Mouse (Mus musculus) cerebellum, postnatal 14 days (tissue): ENCODE results near the gene Tpst1.

Experiments used
- DNase-seq, 2 experiments: peaks; one replicate each; pipeline ENCODE4 v3.0.0; 2021; ENCODE audit warnings: mixed read lengths in 2 of 2

Tpst1 gene

GRCm38 (mm10) chr5:130145961-130146360, 72.8 kb downstream of the Tpst1 start:
- DNase-seq = peak in 1 of 2 experiments; percentile 17

- no peak for DNase-seq
Measured at GRCm38 (mm10) chr5:130149726-130150310, 76.7 kb downstream of the Tpst1 start.

DNA sequence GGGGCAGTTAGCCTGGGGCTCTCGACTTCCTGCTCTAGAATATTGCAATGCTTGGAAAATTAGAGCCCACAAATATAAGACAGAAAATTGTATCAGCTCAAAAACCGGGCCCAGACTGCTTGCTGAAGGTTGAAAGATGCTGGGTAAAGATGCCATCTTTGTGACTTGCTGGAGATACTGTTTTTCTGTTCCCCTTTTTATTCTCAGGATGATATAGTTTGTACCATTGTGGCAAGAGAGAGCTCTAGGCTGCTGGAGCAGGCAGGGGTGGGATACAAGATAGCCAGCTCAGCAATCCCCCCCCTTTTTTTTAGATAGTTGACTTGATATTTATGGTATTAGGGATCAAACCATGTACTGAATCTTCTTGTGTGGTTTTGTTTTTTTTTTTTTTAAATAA, 81.2 kb downstream of the Tpst1 start:
- no peak for DNase-seq

DNA sequence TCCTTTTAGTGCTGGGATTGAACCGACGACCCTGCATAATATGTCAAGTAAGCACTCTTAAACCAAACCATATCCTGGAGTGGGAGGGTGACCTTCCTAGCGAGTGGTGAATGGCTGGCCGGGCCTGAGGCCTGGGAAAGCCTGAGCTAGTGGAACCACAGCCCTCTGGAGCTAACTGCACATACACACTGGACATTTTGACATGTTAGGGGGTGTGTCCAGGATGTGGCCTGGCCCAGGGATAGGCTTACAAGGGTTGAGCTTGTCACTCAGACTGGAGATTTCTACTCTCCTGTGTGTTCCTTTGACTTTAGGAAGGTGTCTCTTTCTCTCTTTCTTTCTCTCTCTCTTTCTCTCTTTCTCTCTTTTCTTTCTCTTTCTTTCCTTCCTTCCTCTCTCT, 85.4 kb downstream of the Tpst1 start:
- DNase-seq = no peak

- no peak for DNase-seq
Measured at GRCm38 (mm10) chr5:130159761-130160201, 86.7 kb downstream of the Tpst1 start.

- peak; percentile 84 to 92 for DNase-seq
Measured at GRCm38 (mm10) chr5:130163670-130164069, 90.5 kb downstream of the Tpst1 start.

- no peak for DNase-seq
Measured at GRCm38 (mm10) chr5:130165213-130165612, 92.1 kb downstream of the Tpst1 start.

- no peak for DNase-seq
Measured at GRCm38 (mm10) chr5:130169109-130169508, 96.0 kb downstream of the Tpst1 start.

DNA sequence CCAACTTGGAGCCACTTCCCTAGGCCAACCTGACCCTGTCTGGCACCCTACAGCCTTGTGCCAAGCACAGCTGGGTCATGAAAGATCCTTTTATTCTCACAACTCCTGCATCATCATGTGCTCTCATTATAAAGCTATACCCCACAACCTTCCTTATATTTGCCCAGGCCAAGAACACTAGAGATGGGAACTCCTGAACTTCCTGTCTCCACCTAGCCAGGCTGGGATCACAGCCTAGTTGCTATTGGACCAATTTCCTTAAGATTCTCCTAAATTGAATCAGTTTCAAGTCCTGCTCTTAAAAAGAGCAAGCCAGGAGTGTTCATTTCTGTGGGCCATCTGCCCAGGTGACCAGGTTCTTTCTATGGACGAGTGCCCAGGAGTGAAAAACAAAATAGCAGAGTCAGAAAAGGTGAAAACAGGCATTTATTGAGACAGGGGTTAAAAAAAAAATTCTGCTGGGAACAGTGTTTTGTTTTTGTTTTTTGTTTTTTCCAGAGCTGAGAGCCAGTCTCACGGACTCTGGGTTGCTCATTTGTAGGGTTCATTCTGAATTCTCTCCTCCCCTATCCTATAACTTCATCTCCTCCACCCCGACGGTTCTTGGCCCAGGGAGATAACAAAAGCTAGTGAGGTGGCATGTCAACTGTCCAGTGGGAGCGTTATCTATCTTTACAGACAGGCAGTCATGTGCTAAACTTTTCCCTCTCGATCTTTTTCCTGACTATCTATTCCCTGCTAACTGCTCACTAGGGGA, 97.7 kb downstream of the Tpst1 start:
- peak; percentile 19 to 26 for DNase-seq

DNA sequence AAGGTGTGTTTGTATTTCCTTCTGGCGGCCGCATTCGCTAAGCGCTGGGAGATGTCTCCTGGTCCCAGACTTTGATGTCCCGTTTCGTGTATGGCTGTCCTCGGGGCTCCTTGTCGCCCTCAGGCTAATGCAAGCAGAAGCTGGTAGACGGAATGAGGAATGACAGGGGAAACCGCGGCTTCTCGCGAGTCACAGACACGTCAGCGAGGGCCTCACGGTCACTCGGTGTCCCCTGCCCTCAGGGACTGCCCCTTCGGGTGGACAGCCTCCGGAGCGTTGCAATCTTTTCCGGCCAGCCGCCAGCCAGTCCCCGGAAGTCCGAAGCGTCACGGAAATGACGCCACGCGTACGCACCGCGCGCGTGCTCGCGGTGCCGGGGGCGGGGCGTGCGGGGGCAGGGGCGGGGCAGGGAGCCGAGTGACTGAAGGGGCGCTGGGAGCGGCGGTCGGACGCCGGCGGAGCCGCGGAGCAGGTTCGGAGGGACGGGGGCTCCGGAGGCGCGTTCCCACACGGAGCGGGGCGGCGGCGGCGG, 98.4 kb downstream of the Tpst1 start, which contains the start of gene Rabgef1:
TSS of gene Rabgef1 (plus strand) at position 376 of the 532 bp plus-strand sequence.
- peak; percentile 97 for DNase-seq

- no peak for DNase-seq
Measured at GRCm38 (mm10) chr5:130171956-130172601, 99.0 kb downstream of the Tpst1 start.

GRCm38 (mm10) chr5:130173012-130173411, 99.9 kb downstream of the Tpst1 start:
- no peak for DNase-seq

DNA sequence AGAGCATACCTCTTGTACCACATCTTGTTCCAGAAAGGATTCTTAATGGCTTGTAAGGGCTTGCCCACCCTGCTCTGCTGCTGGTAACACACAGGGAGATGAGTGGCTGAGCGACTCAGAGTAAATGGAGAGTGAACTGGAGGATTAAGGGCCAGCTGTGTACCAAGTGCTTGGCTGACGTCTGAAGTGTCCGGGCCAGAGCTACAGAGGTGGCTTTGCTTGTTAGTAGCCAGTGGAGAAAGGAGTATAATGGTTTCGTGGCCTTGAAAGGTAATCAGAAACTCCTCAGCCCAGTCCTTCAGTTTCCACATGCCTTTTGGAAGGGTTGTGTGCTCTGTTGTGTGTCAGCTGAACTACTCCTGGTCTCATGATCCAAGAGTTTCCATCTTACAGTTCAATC, 104.7 kb downstream of the Tpst1 start:
- DNase-seq = no peak

- no peak for DNase-seq
Measured at GRCm38 (mm10) chr5:130180362-130180761, 107.2 kb downstream of the Tpst1 start.

- DNase-seq = no peak
Measured at GRCm38 (mm10) chr5:130181740-130182540, 108.8 kb downstream of the Tpst1 start.

GRCm38 (mm10) chr5:130182541-130182821, 109.4 kb downstream of the Tpst1 start:
- no peak for DNase-seq

DNA sequence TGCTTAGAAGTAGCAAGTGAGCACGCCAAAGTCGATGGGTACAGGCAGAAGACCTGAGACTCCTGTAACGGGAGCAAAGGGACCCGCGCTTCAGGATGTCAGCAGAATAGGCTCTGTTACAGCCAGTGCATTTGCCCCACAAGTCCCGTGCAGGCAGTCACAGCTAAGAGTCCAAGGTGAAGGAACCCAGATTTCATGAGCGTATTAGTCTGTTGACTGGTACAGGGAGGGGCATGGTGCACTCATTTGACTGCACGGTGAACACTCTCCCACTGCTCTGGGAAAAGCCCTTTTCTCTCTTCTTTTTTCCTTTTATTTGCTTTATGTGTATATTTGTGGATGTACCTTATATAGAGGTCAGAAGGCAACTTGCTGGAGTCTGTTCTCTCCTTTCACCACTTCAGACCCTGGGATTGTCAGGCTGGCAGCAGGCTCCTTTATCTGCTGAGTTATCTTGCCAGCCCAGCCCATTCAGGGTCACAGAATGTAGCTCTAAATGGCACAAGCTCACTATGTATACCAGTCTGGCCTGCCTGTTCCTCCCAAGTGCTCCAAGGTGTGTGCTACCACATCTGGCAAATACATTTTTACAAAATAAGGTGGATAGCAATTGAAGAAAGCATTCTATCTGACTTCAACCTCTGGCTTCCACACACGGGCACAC, 111.2 kb downstream of the Tpst1 start:
- DNase-seq = no peak

- no peak for DNase-seq
Measured at GRCm38 (mm10) chr5:130185312-130185711, 112.2 kb downstream of the Tpst1 start.
